Mouse (Mus musculus): ENCODE measurements at regions not wholly inside any gene's neighbourhood (a gene's known extent, or its start where the extent isn't known, plus 50 kb on each side); places are given as distances from the start of the nearest gene placed in this dataset.

DNA sequence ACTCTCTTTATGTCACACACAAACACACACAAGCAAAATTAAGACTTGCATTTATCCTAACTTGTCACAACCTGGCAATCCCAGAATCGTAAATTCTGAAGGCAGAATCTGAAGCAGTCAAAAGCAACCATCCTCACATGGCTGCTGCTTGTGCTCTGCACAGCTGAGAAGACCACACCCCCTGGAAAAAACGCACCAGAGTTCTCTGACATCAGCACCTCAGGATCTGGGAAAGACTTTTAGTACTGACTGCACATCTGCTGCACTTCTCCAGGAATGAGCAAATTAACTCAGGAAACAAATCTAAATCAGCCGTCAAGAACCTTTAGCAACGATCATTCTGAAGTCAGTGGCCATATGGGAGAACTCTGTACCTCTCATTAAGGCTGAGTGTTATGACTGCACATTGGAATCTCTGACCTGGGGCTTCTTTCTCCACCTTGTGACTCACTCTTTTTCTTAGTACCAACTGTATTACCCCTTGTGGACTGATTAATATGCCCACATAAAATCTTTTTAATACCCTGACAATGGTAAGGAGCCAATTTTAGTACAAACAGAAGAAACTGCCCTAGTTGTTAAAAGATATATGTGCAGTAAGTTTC, 248.1 kb upstream of the Akirin2 start:
- TF ChIP-seq TAL1 (conservative IDR thresholded peaks at IDR 0.05; ENCODE audit: low read depth, low read length): no peak
- TF ChIP-seq POLR2AphosphoS5 (IDR thresholded peaks at IDR 0.05; ENCODE audit: insufficient replicate concordance, low read depth, low read length): no peak
- no peak for TF ChIP-seq CTCF (IDR thresholded peaks at IDR 0.05; ENCODE audit: low read depth, low read length)
- TF ChIP-seq GATA1 (IDR thresholded peaks at IDR 0.05; ENCODE audit: borderline replicate concordance, low read length): no peak
- no peak for TF ChIP-seq GATA2 (IDR thresholded peaks at IDR 0.05; ENCODE audit: borderline replicate concordance, low read depth, low read length)
- H3K9me3 ChIP-seq (replicated peaks): no peaks in the 10 kb centered on the region
- ATAC-seq (ENCODE audit: extremely low read depth, insufficient number of reproducible peaks, low FRiP score, poor library complexity, severe bottlenecking): no peak

DNA sequence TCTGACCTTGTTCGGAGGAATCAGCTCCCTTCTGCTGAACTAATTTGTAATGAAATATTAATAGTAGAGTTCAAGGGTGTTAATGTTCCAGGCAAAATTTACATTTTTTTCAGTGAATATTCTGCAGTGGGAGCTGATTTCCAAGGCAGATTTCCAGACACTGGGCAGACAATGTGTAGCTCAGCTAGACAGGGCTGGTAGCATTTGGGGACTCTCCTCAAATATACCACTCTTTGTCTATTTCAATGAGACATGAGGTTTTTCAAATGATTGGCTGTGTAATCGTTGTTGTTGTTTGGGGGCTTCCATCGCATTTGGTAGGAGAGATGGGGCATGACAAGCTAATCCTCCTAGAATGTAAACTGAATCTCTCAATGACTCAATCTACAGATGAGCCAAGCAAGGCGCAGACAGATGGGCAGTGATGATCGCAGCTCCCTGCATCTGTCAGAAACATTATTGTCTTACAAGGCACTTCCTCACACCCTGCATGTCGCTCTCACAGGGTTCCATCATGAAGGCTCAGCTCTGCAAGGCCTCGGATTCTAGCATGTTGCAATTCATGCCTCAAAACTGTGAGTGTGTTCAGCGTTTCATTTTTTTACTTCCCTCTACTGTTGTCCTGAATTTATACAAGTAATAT, 241.7 kb upstream of the Akirin2 start:
- H3K9me3 ChIP-seq (replicated peaks): no peaks in the 10 kb centered on the region
- DNase-seq (ENCODE audit: low spot score) (no peak), ATAC-seq (ENCODE audit: extremely low read depth, insufficient number of reproducible peaks, low FRiP score, poor library complexity, severe bottlenecking) (no peak)
- no peaks in the 10 kb centered on the region for H3K36me3 ChIP-seq (replicated peaks)
- no peak overlapping the region for H3K4me3 ChIP-seq (ENCODE audit: low read depth, low read length)
- H3K4me1 ChIP-seq (ENCODE audit: insufficient read depth, low read depth, low read length): no peaks in the 10 kb centered on the region
- no peaks in the 10 kb centered on the region for H3K27me3 ChIP-seq (ENCODE audit: insufficient read depth, low read length)
- TF ChIP-seq GATA2 (IDR thresholded peaks at IDR 0.05; ENCODE audit: borderline replicate concordance, low read depth, low read length): no peak
- no peak for TF ChIP-seq GATA1 (IDR thresholded peaks at IDR 0.05; ENCODE audit: borderline replicate concordance, low read length)
- TF ChIP-seq CTCF (IDR thresholded peaks at IDR 0.05; ENCODE audit: low read depth, low read length): no peak

More for the DNA sequence above, 248.1 kb upstream of the Akirin2 start:
- Histone ChIP-seq H3K27me3 (ENCODE audit: insufficient read depth, low read length) (no peaks in the 10 kb centered on the region), H3K4me3 (ENCODE audit: low read depth, low read length) (no peak overlapping the region), H3K36me3 (replicated peaks) (no peaks in the 10 kb centered on the region), H3K4me1 (ENCODE audit: insufficient read depth, low read depth, low read length) (no peaks in the 10 kb centered on the region)
- DNase-seq (ENCODE audit: low spot score): no peak

DNA sequence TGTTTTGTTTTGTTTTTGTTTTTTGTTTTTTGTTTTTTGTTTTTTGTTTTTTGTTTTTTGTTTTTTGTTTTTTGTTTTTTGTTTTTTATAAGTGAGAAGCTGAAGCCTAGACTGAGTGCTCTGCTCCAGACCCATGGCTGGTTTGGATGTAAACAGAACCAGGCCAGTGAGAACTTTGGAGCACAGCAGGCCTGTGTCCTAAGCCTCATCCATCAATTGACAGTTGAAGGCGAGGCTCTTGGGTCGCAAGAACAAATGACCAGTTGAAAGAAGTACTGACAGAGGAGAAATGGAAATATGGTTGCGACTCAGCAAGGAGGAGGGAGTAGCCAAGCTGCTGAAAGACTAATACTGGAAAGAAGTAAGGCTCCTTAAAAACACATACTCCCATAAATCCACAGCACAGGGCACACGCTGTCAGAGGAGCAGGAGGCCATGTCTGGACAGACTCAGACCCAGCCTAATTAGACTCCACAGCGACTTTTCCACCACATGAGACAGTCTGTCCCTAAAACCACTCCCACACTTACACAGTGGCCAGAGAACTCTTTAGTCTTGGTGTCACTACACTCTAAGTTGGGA, 240.6 kb upstream of the Akirin2 start:
- H3K27me3 ChIP-seq (ENCODE audit: insufficient read depth, low read length): no peaks in the 10 kb centered on the region
- no peaks in the 10 kb centered on the region for H3K36me3 ChIP-seq (replicated peaks)
- H3K4me1 ChIP-seq (ENCODE audit: insufficient read depth, low read depth, low read length): no peaks in the 10 kb centered on the region
- no peaks in the 10 kb centered on the region for H3K9me3 ChIP-seq (replicated peaks)
- no peak overlapping the region for H3K4me3 ChIP-seq (ENCODE audit: low read depth, low read length)
- no peak for DNase-seq (ENCODE audit: low spot score)
- no peak for TF ChIP-seq POLR2AphosphoS5 (IDR thresholded peaks at IDR 0.05; ENCODE audit: insufficient replicate concordance, low read depth, low read length)
- TF ChIP-seq GATA1 (IDR thresholded peaks at IDR 0.05; ENCODE audit: borderline replicate concordance, low read length): no peak
- TF ChIP-seq CTCF (IDR thresholded peaks at IDR 0.05; ENCODE audit: low read depth, low read length): no peak
- no peak for TF ChIP-seq TAL1 (conservative IDR thresholded peaks at IDR 0.05; ENCODE audit: low read depth, low read length)
- TF ChIP-seq GATA2 (IDR thresholded peaks at IDR 0.05; ENCODE audit: borderline replicate concordance, low read depth, low read length): no peak
- no peak for ATAC-seq (ENCODE audit: extremely low read depth, insufficient number of reproducible peaks, low FRiP score, poor library complexity, severe bottlenecking)

DNA sequence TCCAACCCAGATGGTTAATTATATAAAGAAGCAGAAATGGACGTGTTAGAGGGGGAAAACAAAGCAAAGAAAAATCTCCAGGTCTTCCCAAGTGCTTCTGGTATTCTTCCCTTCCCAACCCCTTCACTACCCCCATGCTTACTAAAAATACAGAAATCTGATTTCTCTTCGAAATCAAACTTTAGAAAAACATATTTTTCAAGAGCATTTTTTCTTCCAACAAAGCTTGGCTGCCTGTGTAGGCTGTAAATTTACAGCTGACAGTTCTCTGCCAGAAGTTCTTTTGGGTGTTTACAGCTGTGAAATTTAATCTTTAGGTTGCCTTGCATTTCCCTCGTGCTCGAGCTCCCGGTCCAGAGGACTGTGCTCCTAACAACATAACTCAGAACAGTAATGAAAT, 234.9 kb upstream of the Akirin2 start:
- TF ChIP-seq GATA1 (IDR thresholded peaks at IDR 0.05; ENCODE audit: borderline replicate concordance, low read length) (no peak), CTCF (IDR thresholded peaks at IDR 0.05; ENCODE audit: low read depth, low read length) (no peak), TAL1 (conservative IDR thresholded peaks at IDR 0.05; ENCODE audit: low read depth, low read length) (no peak), POLR2AphosphoS5 (IDR thresholded peaks at IDR 0.05; ENCODE audit: insufficient replicate concordance, low read depth, low read length) (no peak), GATA2 (IDR thresholded peaks at IDR 0.05; ENCODE audit: borderline replicate concordance, low read depth, low read length) (no peak)
- Histone ChIP-seq H3K4me1 (ENCODE audit: insufficient read depth, low read depth, low read length) (no peaks in the 10 kb centered on the region), H3K27me3 (ENCODE audit: insufficient read depth, low read length) (no peaks in the 10 kb centered on the region), H3K9me3 (replicated peaks) (no peaks in the 10 kb centered on the region), H3K4me3 (ENCODE audit: low read depth, low read length) (no peak overlapping the region), H3K36me3 (replicated peaks) (no peaks in the 10 kb centered on the region)
- no peak for DNase-seq (ENCODE audit: low spot score)
- no peak for ATAC-seq (ENCODE audit: extremely low read depth, insufficient number of reproducible peaks, low FRiP score, poor library complexity, severe bottlenecking)

DNA sequence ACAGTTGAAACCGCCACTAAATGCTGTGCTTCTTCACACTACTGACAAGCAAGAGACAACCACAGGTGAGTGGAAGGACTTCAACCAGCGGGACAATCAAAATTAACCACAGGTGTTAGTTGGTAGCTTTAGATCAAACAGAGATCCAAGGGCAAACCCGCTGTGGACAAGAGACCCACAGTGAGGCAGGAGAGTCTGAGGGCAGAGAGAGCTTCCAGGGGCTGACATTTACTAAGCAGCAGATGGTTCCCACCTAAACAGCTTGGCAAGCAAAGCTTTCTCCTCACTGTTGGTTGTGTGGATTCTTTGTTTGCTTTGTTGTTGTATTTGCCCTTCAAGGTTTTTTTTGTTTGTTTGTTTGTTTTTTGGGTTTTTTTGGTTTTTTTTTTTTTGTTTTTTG, 227.9 kb upstream of the Akirin2 start:
- no peak for DNase-seq (ENCODE audit: low spot score)
- Histone ChIP-seq H3K27me3 (ENCODE audit: insufficient read depth, low read length) (no peaks in the 10 kb centered on the region; the same call in 1 of the 2 replicates), H3K4me1 (ENCODE audit: insufficient read depth, low read depth, low read length) (no peaks in the 10 kb centered on the region), H3K9me3 (replicated peaks) (no peaks in the 10 kb centered on the region), H3K4me3 (ENCODE audit: low read depth, low read length) (no peak overlapping the region), H3K36me3 (replicated peaks) (no peaks in the 10 kb centered on the region)
- ATAC-seq (ENCODE audit: extremely low read depth, insufficient number of reproducible peaks, low FRiP score, poor library complexity, severe bottlenecking): no peak
- no peak for TF ChIP-seq GATA2 (IDR thresholded peaks at IDR 0.05; ENCODE audit: borderline replicate concordance, low read depth, low read length)
- no peak for TF ChIP-seq POLR2AphosphoS5 (IDR thresholded peaks at IDR 0.05; ENCODE audit: insufficient replicate concordance, low read depth, low read length)
- no peak for TF ChIP-seq CTCF (IDR thresholded peaks at IDR 0.05; ENCODE audit: low read depth, low read length)
- TF ChIP-seq TAL1 (conservative IDR thresholded peaks at IDR 0.05; ENCODE audit: low read depth, low read length): no peak
- TF ChIP-seq GATA1 (IDR thresholded peaks at IDR 0.05; ENCODE audit: borderline replicate concordance, low read length): no peak

DNA sequence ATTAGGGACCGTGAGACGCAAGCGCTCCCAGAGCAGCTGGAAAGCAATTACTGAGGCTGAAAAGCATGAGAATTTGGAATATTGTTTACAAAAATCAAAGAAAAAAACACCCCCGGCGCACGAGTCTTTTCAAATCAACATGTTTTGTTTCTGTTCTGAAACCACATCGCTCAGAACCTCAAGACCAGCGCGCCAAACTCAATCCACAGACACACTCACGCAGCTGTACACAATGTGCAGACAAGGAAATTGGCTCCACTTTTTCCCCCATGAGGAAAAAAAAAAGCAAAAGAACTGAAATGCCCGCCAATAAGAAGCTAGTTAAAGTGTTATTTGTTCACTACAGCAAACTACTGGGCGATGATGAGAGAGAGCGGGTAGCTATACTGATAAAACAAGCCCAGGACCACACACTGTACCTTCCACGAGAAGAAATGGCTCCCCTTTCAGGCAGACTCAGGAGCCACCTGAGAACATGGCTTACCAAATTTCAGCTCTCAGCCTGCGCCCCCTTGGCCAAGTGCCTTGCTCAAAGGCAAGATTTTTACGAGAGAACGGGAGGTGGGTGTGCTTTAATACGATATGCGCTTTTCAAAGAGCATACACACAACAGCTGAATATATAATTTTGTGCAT, 222.5 kb upstream of the Akirin2 start:
- H3K27me3 ChIP-seq (ENCODE audit: insufficient read depth, low read length): no peaks in the 10 kb centered on the region
- DNase-seq (ENCODE audit: low spot score) (no peak), ATAC-seq (ENCODE audit: extremely low read depth, insufficient number of reproducible peaks, low FRiP score, poor library complexity, severe bottlenecking) (no peak)
- no peaks in the 10 kb centered on the region for H3K4me1 ChIP-seq (ENCODE audit: insufficient read depth, low read depth, low read length)
- H3K4me3 ChIP-seq (ENCODE audit: low read depth, low read length): no peak overlapping the region
- no peaks in the 10 kb centered on the region for H3K36me3 ChIP-seq (replicated peaks)
- TF ChIP-seq POLR2AphosphoS5 (IDR thresholded peaks at IDR 0.05; ENCODE audit: insufficient replicate concordance, low read depth, low read length) (no peak), TAL1 (conservative IDR thresholded peaks at IDR 0.05; ENCODE audit: low read depth, low read length) (no peak), CTCF (IDR thresholded peaks at IDR 0.05; ENCODE audit: low read depth, low read length) (no peak), GATA1 (IDR thresholded peaks at IDR 0.05; ENCODE audit: borderline replicate concordance, low read length) (no peak), GATA2 (IDR thresholded peaks at IDR 0.05; ENCODE audit: borderline replicate concordance, low read depth, low read length) (no peak)
- no peaks in the 10 kb centered on the region for H3K9me3 ChIP-seq (replicated peaks)

All from G1E (cell line).